In genomic region chr6:85451664-85452410, GRCm38 (mm10) we compare ENCODE assay signal across 8 mouse cellular contexts. TPM values are rescaled to one million over a fixed set of nuclear protein-coding genes. Genes with fewer than 3 reads are reported as not detected.
DNase-seq lines count a peak whose midpoint lies in the region; ATAC-seq lines count a peak whose summit lies in the region.

Gene Pradc1 (minus strand): TSS chr6:85451970.

- peak; percentile 72 for ATAC-seq in megakaryocyte progenitor cell, adult 5-6 weeks (replicated peaks; ENCODE audit: poor library complexity)

- peak; percentile 100 for DNase-seq in adipocyte (ENCODE audit: low spot score)
- DNase-seq in embryo, embryonic 10 days (ENCODE audit: low spot score), result peak; percentile 99
- DNase-seq in gastrocnemius, postnatal 10 days, result peak; percentile 89
- DNase-seq in induced T-regulatory cell, adult 2 months (ENCODE audit: low read depth), result peak; percentile 95
- DNase-seq in left cerebral cortex, adult 9 months (ENCODE audit: low spot score in 2 of 2), result peak; percentile 93 to 99
- DNase-seq in right cerebral cortex, postnatal 14 days, result peak; percentile 98
- DNase-seq in urinary bladder, postnatal 36 days (ENCODE audit: low spot score in 2 of 2), result peak; percentile 97 to 98

RNA-seq across cellular contexts. Expression of gene Pradc1, which starts in this region (rescaled TPM):
- total RNA-seq in gastrocnemius, postnatal 10 days (2021), result 10 to 100 TPM; 15.2 to 17.8 TPM
- 28.9 and 40.6 TPM in 2 replicates for total RNA-seq in megakaryocyte progenitor cell, adult 5-6 weeks (2015)
- total RNA-seq in megakaryocyte progenitor cell, adult 5-6 weeks (2017), result 11.1 and 12.0 TPM in 2 replicates

Comparison
In these comparisons a context has a peak if more than half of its experiments do, and no peak if none do; other contexts are left out.
1. Peak in every context shown above with its lines: DNase-seq and ATAC-seq.